Mouse (Mus musculus) bone marrow macrophage, adult 2 months (primary cell): ENCODE data around the gene Prss36.

Experiments
- CTCF ChIP-seq: IDR thresholded peaks from 2 replicates; pipeline ENCODE4 v1.5.1; 2012; ENCODE audit warnings: low read depth, mild to moderate bottlenecking, low read length, moderate library complexity
- POLR2A ChIP-seq: IDR thresholded peaks from 2 replicates; pipeline ENCODE4 v1.6.1; 2012; ENCODE audit warnings: mild to moderate bottlenecking, low read depth, low read length, borderline replicate concordance

- TF ChIP-seq POLR2A (no peak), CTCF (no peak)
Measured at GRCm38 (mm10) chr7:127931351-127932135, 15.0 kb downstream of the Prss36 start.
